Mouse (Mus musculus) embryonic facial prominence, embryonic 11.5 days (tissue): ENCODE results near the gene Exoc4. TPM values are rescaled to one million over a fixed set of nuclear protein-coding genes. Genes with fewer than 3 reads are reported as not detected.

Experiments
- ATAC-seq: fragments of 200-750 bp; cut with Nextera tagmentation; replicated peaks from 2 replicates; pipeline ENCODE4 v1.8.0; 2017; ENCODE audit warnings: low read depth; ENCODE audit not compliant: insufficient number of reproducible peaks, low FRiP score, low TSS enrichment
- DNase-seq: peaks from one replicate; pipeline ENCODE4 v3.0.0-alpha.2; 2015; ENCODE audit warnings: low spot score
- H3K27ac ChIP-seq: fragments of 300-500 bp; sonication (generic); replicated peaks from 2 replicates; pipeline ENCODE4 v1.5.1; 2014; ENCODE audit warnings: mild to moderate bottlenecking, low read depth, low read length, control low read depth
- H3K27me3 ChIP-seq: fragments of 300-500 bp; sonication (generic); 2 replicates; pipeline ENCODE4 v1.6.1; 2014; ENCODE audit warnings: mild to moderate bottlenecking, low read length, moderate library complexity, mixed read lengths; ENCODE audit not compliant: control insufficient read depth, insufficient read depth
- H3K36me3 ChIP-seq: fragments of 300-500 bp; sonication (generic); replicated peaks from 2 replicates; pipeline ENCODE4 v1.6.1; 2014; ENCODE audit warnings: low read depth, mild to moderate bottlenecking, low read length, moderate library complexity, mixed read lengths; ENCODE audit not compliant: control insufficient read depth, insufficient read depth
- H3K4me1 ChIP-seq: fragments of 300-500 bp; sonication (generic); 2 replicates; pipeline ENCODE4 v1.6.1; 2014; ENCODE audit warnings: low read length, mixed read lengths; ENCODE audit not compliant: control insufficient read depth, insufficient read depth
- H3K4me2 ChIP-seq: fragments of 300-500 bp; sonication (generic); 2 replicates; pipeline ENCODE4 v1.6.1; 2014; ENCODE audit warnings: low read depth, mild to moderate bottlenecking, control low read depth, low read length, moderate library complexity
- H3K4me3 ChIP-seq: fragments of 300-500 bp; sonication (generic); 2 replicates; pipeline ENCODE4 v1.5.1; 2014; ENCODE audit warnings: low read depth, low read length, control low read depth
- H3K9ac ChIP-seq: fragments of 300-500 bp; sonication (generic); replicated peaks from 2 replicates; pipeline ENCODE4 v1.6.1; 2014; ENCODE audit warnings: mild to moderate bottlenecking, control low read depth, low read length
- H3K9me3 ChIP-seq: fragments of 300-500 bp; sonication (generic); replicated peaks from 2 replicates; pipeline ENCODE4 v1.6.1; 2016; ENCODE audit warnings: mild to moderate bottlenecking, low read length, inconsistent platforms, mixed read lengths; ENCODE audit not compliant: control insufficient read depth
- WGBS: fragments of 180-500 bp; shearing (Covaris S2); extraction: QIAGEN DNeasy Blood & Tissue Kit; methylation state at CpG from one replicate; pipeline ENCODE4 v1.1.7; 2014; 5-methylcytosine and 5-hydroxymethylcytosine counted together
- polyA plus RNA-seq: library from polyadenylated mRNA; unstranded; fragments of >200 nt; fragmentation: Nextera tagmentation; extraction: Ambion mirVana; gene quantifications from 2 replicates; pipeline ENCODE4 v1.2.1, GENCODE M21; 2014

The Exoc4 gene
- polyA plus RNA-seq, 1 experiment from 2014 or later = 24.8 TPM

DNA sequence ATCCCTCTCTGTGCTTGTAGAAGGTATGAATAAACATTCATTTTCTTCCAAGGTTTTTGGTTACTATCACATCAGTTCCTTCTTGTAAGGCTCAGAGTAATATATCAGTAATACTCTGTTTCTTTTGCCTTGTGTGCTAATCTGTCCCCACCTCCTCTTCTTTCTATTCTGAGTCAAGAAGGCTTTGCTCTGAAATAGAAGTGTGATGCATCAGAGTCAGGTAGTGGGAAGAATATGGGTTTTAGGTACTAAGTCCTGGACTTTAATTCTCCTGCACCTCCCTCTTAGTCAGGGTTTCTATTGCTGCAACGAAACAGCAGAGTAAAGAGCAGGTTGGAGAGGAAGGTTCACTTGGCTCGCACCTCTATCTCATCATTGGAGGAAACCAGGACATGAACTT is 240.9 kb downstream of the Exoc4 start:
- Histone ChIP-seq H3K36me3 (no peaks in the 10 kb centered on the region), H3K27ac (no peak overlapping the region), H3K9me3 (no peaks in the 10 kb centered on the region), H3K4me1 (no peaks in the 10 kb centered on the region), H3K9ac (no peak overlapping the region), H3K27me3 (no peaks in the 10 kb centered on the region), H3K4me3 (no peak overlapping the region), H3K4me2 (no peak overlapping the region)
- 87% methylated on average over 2 of the region's 2 CpGs for WGBS
- DNase-seq (no peak), ATAC-seq (no peak)

DNA sequence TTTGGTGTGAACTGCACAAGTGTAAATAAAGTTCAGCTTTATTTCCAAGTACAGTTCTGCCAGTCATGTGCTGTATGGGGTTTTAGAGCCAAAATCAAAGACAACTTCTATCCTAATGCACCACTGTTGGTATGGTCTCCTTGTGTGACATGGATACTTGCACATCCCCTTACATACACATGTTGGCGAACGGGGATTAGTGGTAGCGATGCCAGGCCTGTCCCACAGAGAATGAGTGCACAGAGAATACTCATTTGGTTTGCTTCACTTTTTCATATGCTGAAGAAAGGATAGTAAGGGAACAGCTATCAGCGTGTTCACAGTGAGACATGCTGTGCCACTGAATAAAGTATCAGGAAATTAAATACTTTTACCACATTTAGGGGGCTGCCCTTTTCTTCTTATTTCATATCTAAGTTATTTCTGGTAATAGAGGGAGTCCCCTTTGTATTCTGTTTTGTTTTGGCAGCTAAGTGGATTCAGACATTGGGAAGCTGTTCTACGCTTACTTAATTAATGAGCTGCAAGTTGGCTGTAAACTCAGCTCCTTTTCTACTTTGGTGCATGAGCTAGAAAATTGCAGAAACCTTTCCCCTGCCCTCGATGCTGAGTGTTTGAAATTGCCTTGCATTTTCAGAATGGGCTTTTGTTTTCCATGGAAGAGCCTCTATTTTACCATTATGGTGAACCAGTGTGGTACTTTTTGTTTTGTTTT is 247.4 kb downstream of the Exoc4 start:
- 63% methylated on average over 6 of the region's 6 CpGs for WGBS
- ATAC-seq = no peak
- Histone ChIP-seq H3K36me3 (no peaks in the 10 kb centered on the region), H3K27ac (no peak overlapping the region), H3K4me2 (no peak overlapping the region), H3K27me3 (no peaks in the 10 kb centered on the region), H3K4me1 (no peaks in the 10 kb centered on the region), H3K9me3 (no peaks in the 10 kb centered on the region), H3K9ac (no peak overlapping the region), H3K4me3 (no peak overlapping the region)
- DNase-seq = no peak

DNA sequence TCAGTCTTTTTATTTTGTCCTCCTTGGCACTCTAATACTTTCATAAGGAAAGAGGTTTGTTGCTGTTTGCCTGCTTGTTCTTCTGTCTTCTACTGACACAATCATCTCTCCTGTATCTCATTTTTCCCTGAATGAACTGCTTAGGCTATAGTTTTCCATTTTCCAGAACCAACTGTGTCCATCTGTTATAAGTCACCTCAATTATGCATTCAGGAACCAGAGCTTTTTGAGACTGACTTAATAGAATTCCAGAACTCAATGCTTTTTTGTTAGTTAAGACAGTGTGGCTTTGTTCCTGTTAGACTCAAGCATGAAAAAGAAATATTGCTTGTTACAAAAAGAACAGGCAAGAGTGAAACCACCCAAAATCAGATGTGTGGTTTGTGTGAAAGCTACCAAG is 248.5 kb downstream of the Exoc4 start:
- Histone ChIP-seq H3K4me1 (no peaks in the 10 kb centered on the region), H3K9me3 (no peaks in the 10 kb centered on the region), H3K27me3 (no peaks in the 10 kb centered on the region), H3K36me3 (no peaks in the 10 kb centered on the region), H3K27ac (no peak overlapping the region), H3K4me2 (no peak overlapping the region), H3K9ac (no peak overlapping the region), H3K4me3 (no peak overlapping the region)
- DNase-seq (peak; percentile 21), ATAC-seq (no peak)

DNA sequence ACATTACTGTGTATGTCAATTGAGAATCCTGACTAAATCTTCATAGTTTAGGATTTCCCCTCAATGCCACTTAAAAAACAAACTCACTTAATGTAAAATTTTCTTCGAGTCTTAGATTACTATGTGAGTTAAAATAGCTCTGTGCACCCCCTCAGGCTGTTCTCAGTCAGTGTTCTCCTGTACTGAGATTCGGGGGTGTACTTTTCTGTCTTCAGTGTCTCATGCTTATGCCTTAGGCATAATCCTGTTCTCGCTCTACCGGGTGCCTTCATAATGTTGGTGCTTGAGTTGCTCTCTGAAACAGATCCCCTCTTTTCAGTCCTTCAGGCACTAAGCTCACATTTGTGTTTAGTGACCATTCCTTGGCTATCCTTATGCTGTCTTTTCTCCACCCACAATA is 253.5 kb downstream of the Exoc4 start:
- DNase-seq (no peak), ATAC-seq (no peak)
- Histone ChIP-seq H3K27ac (no peak overlapping the region), H3K36me3 (no peaks in the 10 kb centered on the region), H3K4me3 (no peak overlapping the region), H3K27me3 (no peaks in the 10 kb centered on the region), H3K4me2 (no peak overlapping the region), H3K9ac (no peak overlapping the region), H3K9me3 (no peaks in the 10 kb centered on the region), H3K4me1 (no peaks in the 10 kb centered on the region)
- WGBS = 42% methylated on average over 4 of the region's 4 CpGs

DNA sequence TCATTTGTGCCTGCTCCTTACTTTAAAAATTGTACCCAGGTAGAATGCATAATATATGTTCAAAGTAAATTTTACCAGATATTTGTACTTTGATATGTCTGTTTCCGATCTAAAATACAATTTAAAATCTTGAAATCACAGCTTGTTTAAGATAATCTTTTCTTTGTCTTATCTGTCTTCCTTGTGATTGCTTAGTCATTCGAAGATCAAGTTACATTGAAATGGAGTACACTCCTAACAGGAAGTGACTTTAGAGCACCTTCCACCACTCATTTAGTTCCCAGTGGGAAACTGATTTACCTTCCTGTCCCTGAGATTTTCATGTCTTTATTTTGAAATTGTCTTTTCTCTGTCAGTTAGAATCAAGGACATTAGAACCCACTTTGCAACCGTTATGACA is 254.5 kb downstream of the Exoc4 start:
- Histone ChIP-seq H3K4me1 (no peaks in the 10 kb centered on the region), H3K36me3 (no peaks in the 10 kb centered on the region), H3K4me2 (no peak overlapping the region), H3K4me3 (no peak overlapping the region), H3K27ac (no peak overlapping the region), H3K9me3 (no peaks in the 10 kb centered on the region), H3K27me3 (no peaks in the 10 kb centered on the region), H3K9ac (no peak overlapping the region)
- 76% methylated on average over 3 of the region's 3 CpGs for WGBS
- no peak for ATAC-seq
- no peak for DNase-seq

DNA sequence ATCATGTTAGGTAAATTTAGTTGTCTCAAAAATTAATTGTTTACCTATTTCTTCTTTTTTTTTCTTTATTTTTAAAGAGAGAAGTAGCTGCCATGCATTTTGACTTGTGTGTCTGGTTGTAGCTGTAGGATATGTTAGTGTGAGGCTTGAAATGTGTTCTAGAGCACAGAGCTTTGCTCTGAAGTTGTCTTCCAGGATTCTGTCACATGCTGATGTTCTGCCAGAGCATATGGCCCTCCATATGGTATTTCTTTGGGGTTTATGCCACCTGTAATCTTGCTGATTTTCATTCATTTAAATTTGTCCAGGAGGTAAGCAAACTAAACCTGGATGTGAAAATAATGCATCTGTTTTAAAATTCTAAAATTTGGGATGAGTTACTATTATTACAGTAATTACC is 258.2 kb downstream of the Exoc4 start:
- no peaks in the 10 kb centered on the region for H3K4me1 ChIP-seq
- no peak for DNase-seq
- no peaks in the 10 kb centered on the region for H3K36me3 ChIP-seq
- H3K9me3 ChIP-seq = no peaks in the 10 kb centered on the region
- H3K4me2 ChIP-seq = no peak overlapping the region
- H3K27me3 ChIP-seq = no peaks in the 10 kb centered on the region
- no peak for ATAC-seq
- no peak overlapping the region for H3K4me3 ChIP-seq
- no peak overlapping the region for H3K9ac ChIP-seq
- no peak overlapping the region for H3K27ac ChIP-seq

DNA sequence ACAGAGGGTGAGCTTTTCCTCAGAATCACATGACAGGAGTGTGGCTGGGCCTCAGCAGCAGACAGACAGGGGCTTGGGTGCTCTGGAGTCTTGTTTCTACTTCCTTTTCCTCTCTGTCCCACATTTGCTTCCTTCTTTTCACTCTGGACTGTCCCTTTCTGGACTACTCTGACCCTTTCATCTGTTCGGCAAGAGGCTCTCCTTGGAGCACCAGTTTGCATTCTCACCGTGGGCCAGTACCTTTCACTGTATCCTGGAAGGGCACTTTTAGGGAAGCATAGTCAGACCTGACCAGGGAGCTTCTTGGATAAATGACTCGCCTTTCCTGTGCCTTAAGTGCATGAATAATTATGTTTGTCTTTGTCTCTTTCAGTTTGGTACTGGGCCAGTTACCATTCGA is 266.5 kb downstream of the Exoc4 start:
- H3K36me3 ChIP-seq = no peaks in the 10 kb centered on the region
- no peaks in the 10 kb centered on the region for H3K9me3 ChIP-seq
- H3K4me3 ChIP-seq = no peak overlapping the region
- H3K4me1 ChIP-seq = no peaks in the 10 kb centered on the region
- H3K9ac ChIP-seq = no peak overlapping the region
- no peak overlapping the region for H3K27ac ChIP-seq
- ATAC-seq = no peak
- no peak overlapping the region for H3K4me2 ChIP-seq
- 40% methylated on average over 4 of the region's 4 CpGs for WGBS
- H3K27me3 ChIP-seq = no peaks in the 10 kb centered on the region
- DNase-seq = no peak

DNA sequence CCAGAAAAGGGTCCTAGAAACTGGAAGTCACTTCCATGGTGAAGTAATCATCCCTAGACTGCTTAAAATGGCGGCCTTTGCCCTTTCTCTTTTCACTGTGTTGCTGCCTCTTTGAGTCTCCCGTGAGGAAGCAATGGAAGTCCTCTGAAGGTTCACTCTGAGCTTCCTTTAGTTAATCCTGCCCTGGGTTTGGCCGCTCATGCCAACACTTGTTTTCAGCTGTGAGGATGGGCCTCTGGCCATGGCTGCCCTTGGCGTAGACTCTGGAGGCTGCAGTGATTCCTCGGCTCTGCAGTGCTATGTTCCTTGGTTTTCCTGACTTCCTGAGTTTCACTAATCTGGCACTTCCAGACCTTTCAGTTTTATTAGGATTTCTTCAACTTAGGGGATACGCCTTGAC is 267.9 kb downstream of the Exoc4 start:
- Histone ChIP-seq H3K36me3 (no peaks in the 10 kb centered on the region), H3K4me1 (no peaks in the 10 kb centered on the region), H3K9ac (no peak overlapping the region), H3K27me3 (no peaks in the 10 kb centered on the region), H3K27ac (no peak overlapping the region), H3K4me3 (no peak overlapping the region), H3K9me3 (no peaks in the 10 kb centered on the region), H3K4me2 (no peak overlapping the region)
- ATAC-seq = no peak
- whole genome bisulfite sequencing = 76% methylated on average over 6 of the region's 6 CpGs
- no peak for DNase-seq
